Mouse (Mus musculus) spleen, adult 2 months (tissue): ENCODE data around the gene Tbx10.

ENCODE experiments used
- CTCF ChIP-seq: fragments of 200-500 bp; IDR thresholded peaks from 2 replicates; pipeline ENCODE4 v1.5.1; 2011; ENCODE audit warnings: mild to moderate bottlenecking, inconsistent platforms; ENCODE audit not compliant: insufficient read depth, insufficient read length, insufficient replicate concordance; ENCODE audit errors: extremely low read depth
- POLR2A ChIP-seq: fragments of 200-500 bp; IDR thresholded peaks from 2 replicates; pipeline ENCODE4 v1.6.1; 2011; ENCODE audit warnings: low read depth, low read length, inconsistent platforms

DNA sequence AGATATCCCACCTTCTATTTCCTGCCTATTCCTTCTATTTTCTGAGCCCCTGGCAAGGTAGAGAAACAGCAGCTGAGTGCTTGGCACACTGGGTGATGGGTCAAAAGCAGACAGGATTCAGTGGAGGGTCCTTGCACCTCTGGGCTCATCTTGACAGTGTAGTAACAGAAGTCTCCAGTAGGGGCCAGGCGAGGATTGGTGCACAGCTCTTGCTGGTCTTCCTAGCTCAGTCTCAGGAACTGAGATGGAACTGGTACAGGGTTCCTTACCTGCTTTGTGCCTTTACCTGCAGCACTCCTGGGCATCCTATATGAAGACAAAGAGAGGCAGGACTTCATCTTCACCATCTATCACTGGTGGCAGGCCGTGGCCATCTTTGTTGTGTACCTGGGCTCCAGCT lies 45.8 kb upstream of the Tbx10 start:
- peak; percentile 74; the same call in 1 of the 2 replicates for TF ChIP-seq CTCF
- TF ChIP-seq POLR2A, result no peak
